Mouse (Mus musculus) C2C12 (cell line): ENCODE data around the gene Tnp2.

Experiments used
- CTCF ChIP-seq: IDR thresholded peaks from one replicate; pipeline ENCODE4 v1.5.1; 2011; ENCODE audit not compliant: control insufficient read depth, insufficient read depth, insufficient read length
- FOSL1 ChIP-seq: IDR thresholded peaks from one replicate; pipeline ENCODE4 v1.8.0; 2011; ENCODE audit warnings: mild to moderate bottlenecking, low read length; ENCODE audit not compliant: poor library complexity, insufficient read depth, severe bottlenecking
- MAX ChIP-seq: IDR thresholded peaks from one replicate; pipeline ENCODE4 v1.6.1; 2011; ENCODE audit warnings: mild to moderate bottlenecking, control low read depth
- MYOG ChIP-seq: IDR thresholded peaks from one replicate; pipeline ENCODE4 v1.6.1; 2011; ENCODE audit not compliant: control insufficient read depth, insufficient read length; ENCODE audit errors: extremely low read depth
- USF1 ChIP-seq: IDR thresholded peaks from one replicate; pipeline ENCODE4 v1.6.1; 2011; ENCODE audit warnings: low read depth, mild to moderate bottlenecking, control low read depth, moderate library complexity

- TF ChIP-seq CTCF = no peak
- TF ChIP-seq MAX = no peak
- no peak for TF ChIP-seq USF1
- no peak for TF ChIP-seq FOSL1
- TF ChIP-seq MYOG = no peak
These were observed 19.6 kb downstream of the Tnp2 start for GRCm38 (mm10) chr16:10768821-10769220.
